Mouse (Mus musculus) megakaryocyte, embryonic 14.5 days (primary cell): ENCODE results near the gene Bhlhe41.

ENCODE experiments used
- FLI1 ChIP-seq: IDR thresholded peaks from 2 replicates; pipeline ENCODE4 v1.6.1; 2012; ENCODE audit warnings: low read length, inconsistent platforms, mixed read lengths
- GATA1 ChIP-seq: IDR thresholded peaks from 3 replicates; pipeline ENCODE4 v1.6.1; 2012; ENCODE audit warnings: mixed read lengths, low read length, inconsistent platforms, borderline replicate concordance

GRCm38 (mm10) chr6:145850789-145851188, 14.6 kb downstream of the Bhlhe41 start:
- TF ChIP-seq FLI1, result no peak
- no peak for TF ChIP-seq GATA1
